Mouse (Mus musculus) megakaryocyte-erythroid progenitor cell, adult 5-6 weeks (primary cell): Measurements from ENCODE around the gene Rpl36. TPM values are rescaled to one million over a fixed set of nuclear protein-coding genes. Genes with fewer than 3 reads are reported as not detected.
"Not testable (repeated sequence)": the region's sequence is repeated elsewhere in the genome, so short reads cannot be mapped to it uniquely, and the experiment has no call there.

Experiments
- ATAC-seq: replicated peaks from 2 replicates; pipeline ENCODE4 v1.8.0; 2016; ENCODE audit warnings: mild to moderate bottlenecking, inconsistent platforms; ENCODE audit not compliant: severe bottlenecking, poor library complexity, low FRiP score, low TSS enrichment
- total RNA-seq, 2 experiments: library from RNA; stranded (forward) in 1 of 2; stranded (reverse) in 1 of 2; fragments of 200-1000, 215-1000 nt in 1 of 2; fragments of >200 nt in 1 of 2; fragmentation: Nextera tagmentation in 1 of 2; gene quantifications; 2 replicates each; pipeline ENCODE4 v1.2.3; 2014 to 2017

Gene Rpl36
- total RNA-seq, 2 experiments from 2014 or later: 2,001 to 4,512 TPM

- no peak for ATAC-seq
Observed at GRCm38 (mm10) chr17:56605431-56605830, 7.8 kb upstream of the Rpl36 start.

- no peak for ATAC-seq
Observed at GRCm38 (mm10) chr17:56607521-56608062, 5.6 kb upstream of the Rpl36 start.

GRCm38 (mm10) chr17:56608699-56609098 lies 4.5 kb upstream of the Rpl36 start:
- no peak for ATAC-seq

DNA sequence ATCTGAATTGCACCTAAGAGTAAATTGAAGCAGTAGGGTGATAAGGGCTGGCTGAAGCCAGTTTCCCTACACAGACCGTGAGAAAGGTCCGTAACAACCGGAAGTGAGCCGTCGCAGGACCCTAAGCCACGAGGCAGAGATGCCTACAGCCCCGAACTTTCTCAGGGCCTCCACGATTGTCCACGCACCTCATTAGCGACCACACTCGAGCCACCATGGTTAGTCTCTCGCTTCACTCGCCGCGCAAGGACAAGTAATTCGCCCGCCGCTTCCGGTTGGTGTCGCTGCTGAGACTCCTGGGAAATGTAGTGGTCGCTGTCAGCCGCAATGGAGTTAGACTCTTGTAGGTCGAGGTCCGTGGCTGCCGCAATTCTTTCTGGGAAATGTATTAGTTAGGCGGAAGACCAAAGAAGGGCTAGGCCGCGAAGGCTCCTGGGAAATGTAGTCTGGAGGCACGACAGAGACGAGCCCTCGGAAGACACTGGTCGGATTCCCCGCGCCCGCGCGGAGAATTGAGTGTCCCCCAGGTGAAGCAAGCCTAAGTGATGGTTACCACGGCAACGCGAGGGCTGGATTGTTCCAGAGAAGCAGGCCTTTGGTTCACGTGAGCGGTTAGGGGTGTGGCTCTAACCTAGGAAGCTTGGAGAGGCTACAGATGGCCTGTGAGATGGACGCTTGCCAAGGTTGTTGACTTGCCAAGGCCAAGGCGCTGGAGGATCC lies 3.6 kb upstream of the Rpl36 start, which contains the start of gene 2410015M20Rik:
TSS of gene 2410015M20Rik (minus strand) at position 320 of the 720 bp plus-strand sequence.
- ATAC-seq: peak; percentile 68

DNA sequence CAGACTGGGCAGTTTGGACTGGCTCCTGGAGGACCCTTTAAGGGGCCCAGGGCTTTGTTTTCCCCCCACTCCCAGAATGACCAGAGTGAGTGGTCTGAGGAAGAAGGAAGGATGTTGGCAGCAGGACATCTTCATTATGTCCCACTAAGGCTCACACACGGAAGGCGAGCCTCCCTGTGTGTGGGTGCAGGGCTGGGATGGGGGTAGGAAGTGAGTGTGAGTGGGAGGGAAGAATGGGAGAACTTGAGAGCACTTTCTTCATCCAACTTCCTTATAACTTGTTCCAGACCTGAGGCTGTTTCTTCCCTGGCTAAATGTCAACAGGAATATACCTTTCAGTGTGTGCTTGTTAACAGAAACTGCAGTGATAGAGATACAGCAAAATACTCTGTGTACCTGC lies 1.9 kb upstream of the Rpl36 start:
- no peak for ATAC-seq

- peak; percentile 22; the same call in 1 of the 2 replicates for ATAC-seq
Observed at GRCm38 (mm10) chr17:56611861-56612564, 1.2 kb upstream of the Rpl36 start.

GRCm38 (mm10) chr17:56612565-56612939 lies 664 bp upstream of the Rpl36 start:
- not testable (repeated sequence) for ATAC-seq

- not testable (repeated sequence) for ATAC-seq
Observed at GRCm38 (mm10) chr17:56613893-56614292, 677 bp downstream of the Rpl36 start.

- no peak for ATAC-seq
Observed at GRCm38 (mm10) chr17:56614391-56615135, 1.3 kb downstream of the Rpl36 start.

- no peak for ATAC-seq
Observed at GRCm38 (mm10) chr17:56615136-56615784, 2.0 kb downstream of the Rpl36 start.

DNA sequence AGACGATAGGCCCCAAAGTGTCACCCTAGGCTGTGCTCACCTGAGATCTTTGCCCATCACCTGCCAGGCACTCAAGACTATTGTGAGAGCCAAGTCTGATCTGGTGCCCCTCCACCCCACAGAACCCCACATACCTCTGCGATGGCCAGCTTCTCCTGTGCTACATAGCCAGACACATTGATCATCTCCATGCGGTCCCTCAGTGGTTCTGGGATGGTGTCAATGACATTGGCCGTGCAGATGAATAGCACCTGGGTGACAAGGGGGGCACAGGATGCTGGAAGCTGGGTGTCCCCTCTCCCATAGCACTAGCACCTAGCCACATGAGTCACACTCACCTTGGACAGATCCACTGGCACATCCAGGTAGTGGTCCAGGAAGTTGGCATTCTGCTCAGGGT lies 2.6 kb downstream of the Rpl36 start:
- no peak for ATAC-seq

- no peak for ATAC-seq
Observed at GRCm38 (mm10) chr17:56616725-56617124, 3.5 kb downstream of the Rpl36 start.

DNA sequence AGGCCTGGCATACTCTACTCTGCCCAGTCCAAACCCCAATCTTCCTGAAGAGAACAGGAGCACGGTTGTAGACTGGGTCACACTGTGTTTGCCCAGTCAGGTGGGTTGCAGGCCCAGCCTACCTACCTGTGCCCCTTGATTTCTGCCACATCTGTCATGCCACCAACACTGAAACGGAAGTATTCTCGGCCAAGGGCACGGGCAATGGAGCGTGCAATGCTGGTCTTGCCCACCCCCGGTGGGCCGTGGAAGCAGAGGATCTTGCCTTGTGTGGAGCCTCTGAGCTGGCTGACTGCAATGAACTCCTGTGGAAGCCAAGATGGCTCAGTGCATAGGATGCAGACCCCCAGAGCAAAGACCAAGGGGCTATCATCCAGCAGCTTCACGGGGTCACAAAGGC lies 4.4 kb downstream of the Rpl36 start:
- no peak for ATAC-seq

DNA sequence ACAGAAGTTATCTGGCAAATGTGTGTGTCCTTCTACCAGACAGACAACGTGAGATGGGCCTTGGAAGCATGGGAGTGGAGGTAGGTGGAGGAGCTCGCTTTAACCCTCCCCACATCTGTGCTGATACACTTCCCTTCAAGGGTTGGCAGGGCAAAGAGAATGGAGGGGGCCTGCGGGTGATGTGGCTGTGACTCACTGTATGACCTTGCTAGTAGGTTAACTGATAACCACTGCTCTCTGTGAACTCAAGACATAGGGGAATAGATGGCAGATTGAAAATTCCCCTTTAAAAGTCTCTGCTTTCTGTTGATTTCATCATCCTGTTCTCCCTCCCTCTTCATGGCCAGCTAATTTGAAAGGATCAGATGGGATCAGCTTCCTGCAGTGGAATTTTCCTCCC lies 12.3 kb downstream of the Rpl36 start:
- peak; percentile 28; the same call in 1 of the 2 replicates for ATAC-seq

DNA sequence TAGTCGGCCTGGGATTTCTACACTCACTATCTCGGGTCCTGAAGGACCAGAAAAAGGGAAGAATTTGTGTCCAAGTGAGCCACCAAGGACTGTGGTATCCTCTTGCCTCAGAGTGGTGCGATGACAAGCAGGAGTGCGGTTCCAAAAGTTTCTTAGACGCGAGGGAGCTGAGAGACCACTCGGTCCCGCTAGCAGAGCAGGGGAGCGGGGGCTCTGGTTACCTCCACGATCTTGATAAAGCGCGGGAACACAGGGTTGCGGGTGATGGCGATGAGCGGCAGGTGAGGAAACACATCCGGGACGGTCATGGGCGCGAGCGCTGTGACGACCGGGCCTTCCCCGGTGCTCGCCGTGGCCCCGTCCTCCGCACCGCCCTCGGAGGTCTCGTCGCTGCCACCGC lies 13.0 kb downstream of the Rpl36 start:
- no peak for ATAC-seq

DNA sequence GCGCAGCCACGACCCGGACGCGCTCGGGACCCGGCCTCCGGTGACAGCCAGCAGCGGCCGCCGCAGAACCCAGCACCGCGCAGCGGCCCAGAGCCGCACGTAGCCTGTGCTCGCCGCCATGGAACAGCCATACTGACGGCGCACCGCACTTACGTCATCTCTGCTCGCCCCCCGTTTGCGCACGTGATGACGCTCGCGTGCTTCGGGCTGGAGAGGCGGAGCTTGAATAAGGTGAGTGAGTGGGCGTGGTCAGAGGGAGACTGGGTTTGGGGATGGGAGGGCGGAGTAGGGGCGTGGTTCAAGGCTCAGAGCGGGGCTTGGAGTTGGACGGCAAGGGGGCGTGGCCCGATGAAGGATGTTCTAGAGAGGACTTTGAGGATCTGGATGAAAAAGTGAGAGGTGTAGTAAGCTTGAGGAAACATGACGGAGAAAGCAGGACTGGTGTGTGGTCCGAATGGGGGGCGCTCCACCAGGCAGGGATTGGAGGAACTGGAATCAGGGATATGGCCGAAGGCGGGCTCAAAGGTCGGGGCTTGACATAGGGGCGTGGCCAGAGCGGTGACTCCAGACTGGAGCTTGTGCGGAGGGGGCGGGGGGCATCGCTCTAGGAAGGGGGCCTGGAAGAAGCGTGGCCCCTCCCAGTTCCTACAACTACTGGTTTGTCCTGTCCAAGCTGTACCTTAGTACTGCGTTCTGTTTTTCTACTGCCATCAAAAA lies 13.7 kb downstream of the Rpl36 start, which contains the start of gene Lonp1:
TSS of gene Lonp1 (minus strand) at position 134 of the 717 bp plus-strand sequence.
- peak; percentile 87 for ATAC-seq

DNA sequence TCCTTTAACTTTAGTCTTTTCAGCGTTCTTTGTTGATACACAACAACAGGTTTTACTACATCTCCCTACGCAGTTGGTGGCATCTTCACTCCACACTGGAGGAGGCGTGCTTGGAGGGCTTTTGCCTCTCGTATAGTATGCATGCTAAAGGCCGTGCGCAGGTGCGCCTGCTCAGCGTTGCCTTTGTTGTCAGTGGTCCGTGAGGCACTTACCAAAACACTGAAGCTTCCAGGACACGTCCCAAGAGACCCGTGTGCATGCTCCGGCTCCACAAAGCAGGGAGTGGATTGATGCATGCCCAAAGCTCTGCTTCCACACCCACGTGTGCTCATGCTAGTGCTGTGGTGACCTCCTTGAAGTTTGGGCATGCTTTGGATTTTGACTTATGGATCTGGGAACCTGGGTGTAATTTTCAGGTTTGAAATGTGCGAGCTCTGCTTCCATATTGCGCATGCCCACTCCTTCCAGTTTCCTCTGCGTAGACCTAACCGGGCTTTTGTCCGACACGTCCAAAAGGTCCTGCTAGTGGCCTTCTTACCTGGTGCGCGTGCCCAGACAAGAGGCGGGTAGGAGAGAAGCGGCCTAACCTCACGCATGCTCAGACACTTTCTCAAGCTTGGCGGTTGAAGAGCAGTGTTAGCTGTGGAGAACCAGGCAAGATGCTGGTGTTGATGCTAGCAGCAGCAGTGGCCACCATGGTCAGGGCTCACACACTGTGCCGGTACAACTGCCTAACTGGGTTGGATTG lies 14.5 kb downstream of the Rpl36 start, which contains the start of gene Catsperd:
TSS of gene Catsperd (plus strand) at position 614 of the 748 bp plus-strand sequence.
- ATAC-seq: peak; percentile 5; the same call in 1 of the 2 replicates
